In the genomic region with DNA sequence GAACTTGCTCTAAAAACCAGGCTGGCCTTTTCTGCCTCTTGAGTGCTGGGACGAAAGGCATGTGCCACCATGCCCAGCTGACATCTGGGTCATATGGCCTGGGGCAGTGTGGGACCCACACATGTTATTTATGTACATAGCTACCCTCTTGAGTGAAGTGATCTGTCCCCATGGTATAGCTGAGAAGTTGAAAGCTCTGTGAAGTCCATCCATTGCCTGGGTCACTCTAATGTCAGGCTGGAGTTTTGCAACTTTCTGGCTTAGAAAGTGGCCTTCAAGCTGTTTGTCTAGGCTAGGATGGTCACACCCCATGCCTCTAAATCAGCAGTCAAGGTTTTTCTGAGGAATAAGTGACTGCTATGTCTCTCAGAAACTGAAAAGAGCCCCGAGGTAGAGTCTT, we compare ENCODE assay signal across 16 mouse cellular contexts.
"Had no signal": no experiment of that assay in that cellular context is flagged by ENCODE, and none has a peak within 500 bp of the region (broad histone marks: within the 10 kb centered on the region; RNA-seq: fewer than 3 reads in every experiment).

No protein-coding gene starts in this region.

- H3K9ac ChIP-seq: neural tube, embryonic 13.5 days; neural tube, embryonic 15.5 days; stomach, embryonic 15.5 days had no signal

- H3K4me1 ChIP-seq: neural tube, embryonic 13.5 days; neural tube, embryonic 15.5 days; stomach, embryonic 15.5 days had no signal

- H3K27ac ChIP-seq: neural tube, embryonic 13.5 days; neural tube, embryonic 15.5 days; stomach, embryonic 15.5 days; stomach, postnatal 0 days had no signal

- DNase-seq: retina, postnatal 1 day; right cerebral cortex, adult 18-20 months; right cerebral cortex, postnatal 14 days; right cerebral cortex, postnatal 25 days; right cerebral cortex, postnatal 4 days; spleen, adult 18-20 months; thymus, adult 18-20 months; thymus, adult 2 months; thymus, postnatal 14 days; thymus, postnatal 25 days; thymus, postnatal 36 days; thymus, postnatal 4 days had no signal

- H3K27me3 ChIP-seq: neural tube, embryonic 13.5 days; neural tube, embryonic 15.5 days; stomach, embryonic 15.5 days had no signal

- H3K4me3 ChIP-seq: neural tube, embryonic 13.5 days; neural tube, embryonic 15.5 days; stomach, embryonic 15.5 days had no signal

- H3K9me3 ChIP-seq: neural tube, embryonic 13.5 days; neural tube, embryonic 15.5 days; stomach, embryonic 15.5 days had no signal

- H3K4me2 ChIP-seq: neural tube, embryonic 13.5 days; neural tube, embryonic 15.5 days; stomach, embryonic 15.5 days had no signal
